Mouse (Mus musculus) embryonic fibroblast, embryonic 13.5 days (primary cell): ENCODE data around the gene Klhl42.

Experiments used
- CTCF ChIP-seq: IDR thresholded peaks from 2 replicates; pipeline ENCODE4 v1.5.1; 2011; ENCODE audit warnings: mild to moderate bottlenecking, control low read depth, low read length, moderate library complexity, borderline replicate concordance; ENCODE audit not compliant: insufficient read depth
- POLR2A ChIP-seq: IDR thresholded peaks from 2 replicates; pipeline ENCODE4 v1.6.1; 2011; ENCODE audit warnings: low read depth, mild to moderate bottlenecking, control low read depth, low read length, moderate library complexity

DNA sequence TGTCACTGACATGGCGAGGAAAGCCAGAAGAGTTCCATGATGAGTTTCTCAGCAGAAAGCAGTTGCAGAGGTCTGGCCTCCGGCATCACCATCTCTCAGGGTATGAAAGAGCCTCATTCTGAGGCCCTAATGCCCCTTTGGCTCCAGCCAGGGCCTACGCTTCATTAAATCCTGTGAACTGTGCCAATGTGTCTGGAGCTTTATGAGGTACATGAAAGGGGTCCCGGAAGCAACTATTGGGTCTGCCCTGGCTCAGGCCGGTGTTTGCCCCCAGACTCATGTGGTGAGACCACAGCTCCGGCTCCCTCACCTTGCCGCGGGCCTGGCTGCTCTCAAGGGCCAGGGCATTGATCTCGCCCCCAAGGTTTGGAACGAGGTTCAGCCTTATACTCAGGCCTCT is 36.1 kb downstream of the Klhl42 start:
- no peak for TF ChIP-seq CTCF
- no peak for TF ChIP-seq POLR2A
